Mouse (Mus musculus) bone marrow, adult 2 months (tissue): ENCODE results near the gene Lrig2. TPM values are rescaled to one million over a fixed set of nuclear protein-coding genes. Genes with fewer than 3 reads are reported as not detected.

ENCODE experiments used
- H3K27ac ChIP-seq: fragments of 200-500 bp; 2 replicates; pipeline ENCODE4 v1.5.1; 2012; ENCODE audit warnings: low read depth, mild to moderate bottlenecking, control low read depth, inconsistent platforms, low read length; ENCODE audit not compliant: control insufficient read depth, poor library complexity, insufficient read depth
- H3K4me1 ChIP-seq: fragments of 200-500 bp; 2 replicates; pipeline ENCODE4 v1.6.1; 2011; ENCODE audit warnings: low read length; ENCODE audit not compliant: control insufficient read depth, insufficient read depth
- H3K4me3 ChIP-seq: fragments of 200-500 bp; replicated peaks from 2 replicates; pipeline ENCODE3; 2011; ENCODE audit warnings: mild to moderate bottlenecking, low read depth, low read length, control low read depth; ENCODE audit not compliant: control insufficient read depth
- CTCF ChIP-seq: fragments of 200-500 bp; IDR thresholded peaks from 2 replicates; pipeline ENCODE4 v1.5.1; 2011; ENCODE audit warnings: low read length, control low read depth; ENCODE audit not compliant: control insufficient read depth, insufficient read depth
- POLR2A ChIP-seq: fragments of 200-500 bp; IDR thresholded peaks from 2 replicates; pipeline ENCODE4 v1.6.1; 2011; ENCODE audit warnings: low read depth, mild to moderate bottlenecking, control low read depth, low read length, borderline replicate concordance; ENCODE audit not compliant: control insufficient read depth
- WGBS: fragments of 180-500 bp; shearing (Covaris S2); methylation state at CpG from one replicate; pipeline ENCODE4 v1.1.7; 2018; 5-methylcytosine and 5-hydroxymethylcytosine counted together
- polyA plus RNA-seq: library from polyadenylated mRNA; stranded (reverse); fragments of >200 nt; gene quantifications from 2 replicates; pipeline ENCODE4 v1.2.4, GENCODE M21; 2011; ENCODE audit warnings: low replicate concordance; ENCODE audit not compliant: missing spikeins, insufficient read depth, insufficient read length

Lrig2 gene
- polyA plus RNA-seq, 1 experiment, result 6.0 TPM

- no peak for TF ChIP-seq CTCF
- TF ChIP-seq POLR2A, result no peak
- H3K4me3 ChIP-seq, result no peak overlapping the region
- 59% methylated on average over 6 of the region's 6 CpGs for WGBS
- no peak overlapping the region for H3K27ac ChIP-seq
- H3K4me1 ChIP-seq, result peaks cover 2% of the 10 kb centered on the region; the same call in 1 of the 2 replicates
Measured at GRCm38 (mm10) chr3:104445576-104445975, 66.1 kb downstream of the Lrig2 start.

GRCm38 (mm10) chr3:104444946-104445460 lies 66.7 kb downstream of the Lrig2 start:
- peaks cover 2% of the 10 kb centered on the region; the same call in 1 of the 2 replicates for H3K4me1 ChIP-seq
- TF ChIP-seq POLR2A, result no peak
- TF ChIP-seq CTCF, result no peak
- H3K27ac ChIP-seq, result no peak overlapping the region
- no peak overlapping the region for H3K4me3 ChIP-seq
- WGBS, result 68% methylated on average over 3 of the region's 3 CpGs

- H3K4me1 ChIP-seq, result peaks cover 2% of the 10 kb centered on the region; the same call in 1 of the 2 replicates
- H3K27ac ChIP-seq, result no peak overlapping the region
- WGBS, result 74% methylated on average over 3 of the region's 3 CpGs
- no peak overlapping the region for H3K4me3 ChIP-seq
- TF ChIP-seq CTCF (no peak), POLR2A (no peak)
Measured at GRCm38 (mm10) chr3:104444082-104444481, 67.6 kb downstream of the Lrig2 start.

GRCm38 (mm10) chr3:104442357-104442756 lies 69.4 kb downstream of the Lrig2 start:
- peaks cover 2% of the 10 kb centered on the region; the same call in 1 of the 2 replicates for H3K4me1 ChIP-seq
- WGBS, result 28% methylated on average over 5 of the region's 5 CpGs
- H3K4me3 ChIP-seq, result no peak overlapping the region
- no peak overlapping the region for H3K27ac ChIP-seq
- TF ChIP-seq CTCF, result no peak
- no peak for TF ChIP-seq POLR2A

GRCm38 (mm10) chr3:104441870-104442283 lies 69.8 kb downstream of the Lrig2 start:
- 9% methylated on average over 15 of the region's 15 CpGs for WGBS

GRCm38 (mm10) chr3:104441435-104441834 lies 70.3 kb downstream of the Lrig2 start:
- Histone ChIP-seq H3K27ac (peak overlapping the region; percentile 20; the same call in 1 of the 2 replicates), H3K4me3 (no peak overlapping the region), H3K4me1 (peaks cover 2% of the 10 kb centered on the region; the same call in 1 of the 2 replicates)
- TF ChIP-seq POLR2A, result no peak
- TF ChIP-seq CTCF, result no peak
- 77% methylated on average over 7 of the region's 7 CpGs for WGBS

More at GRCm38 (mm10) chr3:104441870-104442283, 69.8 kb downstream of the Lrig2 start:
- TF ChIP-seq CTCF (peak; percentile 87), POLR2A (no peak)
- Histone ChIP-seq H3K27ac (peak overlapping the region; percentile 20; the same call in 1 of the 2 replicates), H3K4me3 (no peak overlapping the region), H3K4me1 (peaks cover 2% of the 10 kb centered on the region; the same call in 1 of the 2 replicates)

- 86% methylated on average over 1 of the region's 1 CpGs for WGBS
- Histone ChIP-seq H3K4me1 (peaks cover 2% of the 10 kb centered on the region; the same call in 1 of the 2 replicates), H3K4me3 (no peak overlapping the region), H3K27ac (no peak overlapping the region)
- TF ChIP-seq CTCF, result no peak
- no peak for TF ChIP-seq POLR2A
Measured at GRCm38 (mm10) chr3:104438777-104439176, 72.9 kb downstream of the Lrig2 start.

GRCm38 (mm10) chr3:104437576-104437975 lies 74.1 kb downstream of the Lrig2 start:
- 90% methylated on average over 7 of the region's 7 CpGs for WGBS
- TF ChIP-seq CTCF (no peak), POLR2A (no peak)

GRCm38 (mm10) chr3:104435947-104436346 lies 75.8 kb downstream of the Lrig2 start:
- TF ChIP-seq POLR2A (no peak), CTCF (no peak)
- H3K27ac ChIP-seq, result no peak overlapping the region
- 76% methylated on average over 3 of the region's 3 CpGs for WGBS
- H3K4me3 ChIP-seq, result no peak overlapping the region
- H3K4me1 ChIP-seq, result no peaks in the 10 kb centered on the region; the same call in 1 of the 2 replicates

More at GRCm38 (mm10) chr3:104437576-104437975, 74.1 kb downstream of the Lrig2 start:
- peaks cover 2% of the 10 kb centered on the region; the same call in 1 of the 2 replicates for H3K4me1 ChIP-seq
- H3K27ac ChIP-seq, result no peak overlapping the region
- H3K4me3 ChIP-seq, result no peak overlapping the region
